Mouse (Mus musculus) CH12.LX (cell line): ENCODE data around the gene Bst2. TPM values are rescaled to one million over a fixed set of nuclear protein-coding genes. Genes with fewer than 3 reads are reported as not detected.

Source experiments
- DNase-seq: peaks from one replicate; pipeline ENCODE4 v3.0.0-alpha.2; 2013; ENCODE audit errors: extremely low read depth
- H3K27ac ChIP-seq: 2 replicates; pipeline ENCODE4 v1.5.1; 2012; ENCODE audit warnings: low read depth, mild to moderate bottlenecking, control low read depth, moderate library complexity; ENCODE audit not compliant: insufficient read depth
- H3K27me3 ChIP-seq: replicated peaks from 2 replicates; pipeline ENCODE3; 2012; ENCODE audit warnings: inconsistent platforms
- H3K36me3 ChIP-seq, 2 experiments: replicated peaks in 1 of 2; 2 replicates each; pipeline versions ENCODE3 to v1.6.1; 2012; ENCODE audit warnings: inconsistent platforms in 1 of 2, low read length in 1 of 2, mild to moderate bottlenecking in 1 of 2, mixed read lengths in 1 of 2, moderate library complexity in 1 of 2; ENCODE audit not compliant: control insufficient read depth in 1 of 2, insufficient read depth in 1 of 2
- H3K4me1 ChIP-seq, 2 experiments: 2 replicates each; pipeline ENCODE4 v1.6.1; 2012; ENCODE audit warnings: inconsistent platforms in 1 of 2, moderate library complexity in 1 of 2; ENCODE audit not compliant: insufficient read depth in 2 of 2, control insufficient read depth in 1 of 2
- H3K4me2 ChIP-seq: 2 replicates; pipeline ENCODE4 v1.6.1; 2012; ENCODE audit warnings: low read depth, mild to moderate bottlenecking, control low read depth; ENCODE audit not compliant: poor library complexity, insufficient read depth, severe bottlenecking
- H3K4me3 ChIP-seq, 3 experiments: fragments of 150-350 bp in 1 of 3; sonication (generic) in 1 of 3; replicated peaks in 1 of 3; 2 replicates each; pipeline versions ENCODE3 to v1.5.1; 2011 to 2012; ENCODE audit warnings: low read depth in 2 of 3, low read length in 2 of 3, mild to moderate bottlenecking in 2 of 3, moderate library complexity in 2 of 3, control low read depth in 1 of 3, improper control_type of control experiment in 1 of 3, inconsistent platforms in 1 of 3, mixed read lengths in 1 of 3; ENCODE audit not compliant: poor library complexity in 1 of 3
- H3K79me2 ChIP-seq: replicated peaks from 2 replicates; pipeline ENCODE4 v1.6.1; 2012; ENCODE audit warnings: mild to moderate bottlenecking, moderate library complexity; ENCODE audit not compliant: control insufficient read depth, poor library complexity, insufficient read depth, severe bottlenecking; ENCODE audit errors: extremely low read depth
- H3K9ac ChIP-seq: 2 replicates; pipeline ENCODE4 v1.6.1; 2012; ENCODE audit warnings: low read depth, mild to moderate bottlenecking, control low read depth, moderate library complexity; ENCODE audit not compliant: insufficient read depth
- H3K9me3 ChIP-seq: replicated peaks from 2 replicates; pipeline ENCODE3; 2012; ENCODE audit warnings: low read length, inconsistent platforms, mixed read lengths
- BHLHE40 ChIP-seq: IDR thresholded peaks from 2 replicates; pipeline ENCODE4 v1.6.1; 2011; ENCODE audit warnings: mild to moderate bottlenecking, low read depth, low read length, improper control_type of control experiment
- CHD1 ChIP-seq: IDR thresholded peaks from 2 replicates; pipeline ENCODE4 v1.6.1; 2012; ENCODE audit warnings: low read depth, low read length, improper control_type of control experiment, inconsistent platforms
- CHD2 ChIP-seq: IDR thresholded peaks from 2 replicates; pipeline ENCODE4 v1.6.1; 2011; ENCODE audit warnings: low read length, improper control_type of control experiment
- CTCF ChIP-seq, 2 experiments: IDR thresholded peaks in 1 of 2; conservative IDR thresholded peaks in 1 of 2; 2 replicates each; pipeline ENCODE4 v1.5.1; 2011 to 2012; ENCODE audit warnings: low read depth in 2 of 2, low read length in 2 of 2, improper control_type of control experiment in 1 of 2, inconsistent platforms in 1 of 2, mild to moderate bottlenecking in 1 of 2, moderate library complexity in 1 of 2
- ELF1 ChIP-seq: IDR thresholded peaks from 2 replicates; pipeline ENCODE4 v1.6.1; 2014; ENCODE audit warnings: low read depth, mild to moderate bottlenecking, inconsistent platforms, low read length, improper control_type of control experiment
- EP300 ChIP-seq: IDR thresholded peaks from 2 replicates; pipeline ENCODE4 v1.6.1; 2011; ENCODE audit warnings: low read length, improper control_type of control experiment
- ETS1 ChIP-seq: conservative IDR thresholded peaks from 2 replicates; pipeline ENCODE4 v1.6.1; 2012; ENCODE audit warnings: low read depth, mild to moderate bottlenecking, inconsistent platforms, low read length, improper control_type of control experiment, moderate library complexity
- GABPA ChIP-seq: IDR thresholded peaks from 2 replicates; pipeline ENCODE4 v1.6.1; 2012; ENCODE audit warnings: low read depth, low read length, improper control_type of control experiment, inconsistent platforms; ENCODE audit not compliant: insufficient replicate concordance
- HCFC1 ChIP-seq: IDR thresholded peaks from 2 replicates; pipeline ENCODE4 v1.6.1; 2012; ENCODE audit warnings: low read depth, mild to moderate bottlenecking, inconsistent platforms, low read length, improper control_type of control experiment
- IRF4 ChIP-seq: IDR thresholded peaks from 2 replicates; pipeline ENCODE4 v1.6.1; 2014; ENCODE audit warnings: low read depth, mild to moderate bottlenecking, inconsistent platforms, low read length, improper control_type of control experiment
- JUN ChIP-seq: IDR thresholded peaks from 2 replicates; pipeline ENCODE4 v1.6.1; 2011; ENCODE audit warnings: low read depth, mild to moderate bottlenecking, low read length, improper control_type of control experiment, moderate library complexity; ENCODE audit not compliant: insufficient read depth
- JUND ChIP-seq: conservative IDR thresholded peaks from 2 replicates; pipeline ENCODE4 v1.6.1; 2011; ENCODE audit warnings: low read depth, low read length, improper control_type of control experiment
- KAT2A ChIP-seq: IDR thresholded peaks from 2 replicates; pipeline ENCODE4 v1.6.1; 2012; ENCODE audit warnings: low read length, improper control_type of control experiment, inconsistent platforms; ENCODE audit not compliant: insufficient replicate concordance
- MAFK ChIP-seq: IDR thresholded peaks from 2 replicates; pipeline ENCODE4 v1.6.1; 2011; ENCODE audit warnings: low read length, improper control_type of control experiment; ENCODE audit not compliant: insufficient replicate concordance
- MAX ChIP-seq: IDR thresholded peaks from 2 replicates; pipeline ENCODE4 v1.6.1; 2011; ENCODE audit warnings: low read length, improper control_type of control experiment
- MAZ ChIP-seq: IDR thresholded peaks from 2 replicates; pipeline ENCODE4 v1.6.1; 2012; ENCODE audit warnings: low read depth, mild to moderate bottlenecking, inconsistent platforms, low read length, improper control_type of control experiment, moderate library complexity
- MEF2A ChIP-seq: IDR thresholded peaks from 2 replicates; pipeline ENCODE4 v1.6.1; 2014; ENCODE audit warnings: low read depth, mild to moderate bottlenecking, inconsistent platforms, low read length, improper control_type of control experiment, borderline replicate concordance
- MXI1 ChIP-seq: IDR thresholded peaks from 2 replicates; pipeline ENCODE4 v1.6.1; 2011; ENCODE audit warnings: mild to moderate bottlenecking, low read depth, low read length, improper control_type of control experiment
- NELFE ChIP-seq: IDR thresholded peaks from 2 replicates; pipeline ENCODE4 v1.6.1; 2011; ENCODE audit warnings: low read depth, low read length, improper control_type of control experiment
- NRF1 ChIP-seq: IDR thresholded peaks from 2 replicates; pipeline ENCODE4 v1.6.1; 2014; ENCODE audit warnings: low read depth, mild to moderate bottlenecking, inconsistent platforms, low read length, improper control_type of control experiment, moderate library complexity
- PAX5 ChIP-seq: IDR thresholded peaks from 2 replicates; pipeline ENCODE4 v1.6.1; 2012; ENCODE audit warnings: low read length, inconsistent platforms, mixed read lengths
- POLR2A ChIP-seq: IDR thresholded peaks from 2 replicates; pipeline ENCODE4 v1.6.1; 2011; ENCODE audit warnings: low read depth, mild to moderate bottlenecking, improper control_type of control experiment, low read length
- POLR2AphosphoS2 ChIP-seq: IDR thresholded peaks from 2 replicates; pipeline ENCODE4 v1.6.1; 2011; ENCODE audit warnings: low read depth, low read length, improper control_type of control experiment
- RAD21 ChIP-seq: IDR thresholded peaks from 2 replicates; pipeline ENCODE4 v1.6.1; 2011; ENCODE audit warnings: low read depth, mild to moderate bottlenecking, low read length, improper control_type of control experiment, moderate library complexity
- RCOR1 ChIP-seq: conservative IDR thresholded peaks from 2 replicates; pipeline ENCODE4 v1.6.1; 2012; ENCODE audit warnings: low read depth, mild to moderate bottlenecking, inconsistent platforms, low read length, improper control_type of control experiment
- SIN3A ChIP-seq: IDR thresholded peaks from 2 replicates; pipeline ENCODE4 v1.6.1; 2012; ENCODE audit warnings: low read length, improper control_type of control experiment, inconsistent platforms
- SMC3 ChIP-seq: IDR thresholded peaks from 2 replicates; pipeline ENCODE4 v1.6.1; 2011; ENCODE audit warnings: low read depth, low read length, improper control_type of control experiment
- TBP ChIP-seq: conservative IDR thresholded peaks from 2 replicates; pipeline ENCODE4 v1.6.1; 2011; ENCODE audit warnings: low read depth, low read length, improper control_type of control experiment
- TCF12 ChIP-seq: IDR thresholded peaks from 2 replicates; pipeline ENCODE4 v1.6.1; 2014; ENCODE audit warnings: low read depth, mild to moderate bottlenecking, inconsistent platforms, low read length, improper control_type of control experiment
- USF2 ChIP-seq: conservative IDR thresholded peaks from 2 replicates; pipeline ENCODE4 v1.6.1; 2011; ENCODE audit warnings: low read depth, low read length, improper control_type of control experiment
- ZC3H11A ChIP-seq: IDR thresholded peaks from 2 replicates; pipeline ENCODE4 v1.6.1; 2012; ENCODE audit warnings: low read depth, mild to moderate bottlenecking, inconsistent platforms, low read length, improper control_type of control experiment
- ZNF384 ChIP-seq: IDR thresholded peaks from 2 replicates; pipeline ENCODE4 v1.6.1; 2012; ENCODE audit warnings: low read depth, low read length, improper control_type of control experiment, inconsistent platforms
- dilution Hi-C: fragments of 300-500 bp; cut with MboI; formaldehyde crosslinking; loops from 2 replicates; pipeline ENCODE4 v1.14.3; 2020; ENCODE audit warnings: low sequenced_read_pairs; ENCODE audit not compliant: extremely low pct_unique_long_range_greater_than_20kb, extremely low pct_ligation_motif_present
- in situ Hi-C: fragments of 300-500 bp; cut with MboI; formaldehyde crosslinking; loops from 3 replicates; pipeline ENCODE4 v1.14.3; 2019; ENCODE audit warnings: low sequenced_read_pairs, low pct_ligation_motif_present, low pct_unique_long_range_greater_than_20kb, mixed read lengths
- polyA plus RNA-seq: library from polyadenylated mRNA; unstranded; fragments of >175 nt; gene quantifications from 2 replicates; pipeline ENCODE4 v1.2.1, GENCODE M21; 2012; ENCODE audit warnings: low read depth; ENCODE audit not compliant: insufficient read length
- total RNA-seq, 2 experiments: library from RNA; depleted of rRNA; stranded (reverse); fragments of 300-350 nt in 1 of 2; fragments of >200 nt in 1 of 2; gene quantifications; 2 replicates each; pipeline ENCODE4 v1.2.3; 2012 to 2014

The Bst2 gene
- total and polyA plus RNA-seq, 3 experiments, result 214 to 424 (median 304) TPM

GRCm38 (mm10) chr8:71495811-71496210 is 41.4 kb downstream of the Bst2 start:
- H3K27ac ChIP-seq, result no peak overlapping the region
- H3K4me3 ChIP-seq, result no peak overlapping the region
- no peaks in the 10 kb centered on the region for H3K79me2 ChIP-seq
- H3K9ac ChIP-seq, result no peak overlapping the region
- TF ChIP-seq JUND (no peak), TCF12 (no peak), POLR2AphosphoS2 (no peak), ELF1 (no peak), PAX5 (no peak), CHD2 (no peak), JUN (no peak), SIN3A (no peak), MEF2A (no peak), ZNF384 (no peak), USF2 (no peak), RCOR1 (no peak), NELFE (no peak), ZC3H11A (no peak), MAFK (no peak)
- H3K4me2 ChIP-seq, result no peak overlapping the region
- in situ Hi-C loops (no loop called here), dilution Hi-C loops (no loop called here)
- DNase-seq, result no peak
- H3K36me3 ChIP-seq, result peaks cover 23 to 71% of the 10 kb centered on the region in 2 experiments
- no peaks in the 10 kb centered on the region for H3K27me3 ChIP-seq
- no peaks in the 10 kb centered on the region for H3K9me3 ChIP-seq
- peaks cover 0 to 14% of the 10 kb centered on the region in 2 experiments; a peak in 2 of 4 replicates for H3K4me1 ChIP-seq

- Histone ChIP-seq H3K79me2 (no peaks in the 10 kb centered on the region), H3K4me3 (no peak overlapping the region), H3K4me1 (peaks cover 0 to 17% of the 10 kb centered on the region in 2 experiments; a peak in 2 of 4 replicates), H3K9me3 (no peaks in the 10 kb centered on the region), H3K27me3 (no peaks in the 10 kb centered on the region), H3K27ac (no peak overlapping the region), H3K9ac (no peak overlapping the region), H3K4me2 (no peak overlapping the region), H3K36me3 (peaks cover 27 to 79% of the 10 kb centered on the region in 2 experiments)
- in situ Hi-C loops, result no loop called here
- DNase-seq, result peak; percentile 84
- dilution Hi-C loops, result no loop called here
- TF ChIP-seq TCF12, result no peak
- no peak for TF ChIP-seq SIN3A
- TF ChIP-seq TBP, result no peak
- TF ChIP-seq USF2, result no peak
- TF ChIP-seq POLR2AphosphoS2, result no peak
- peak; percentile 4; the same call in 1 of the 2 replicates for TF ChIP-seq ZC3H11A
- no peak for TF ChIP-seq POLR2A
- peak; percentile 85 for TF ChIP-seq SMC3
- TF ChIP-seq NELFE, result no peak
- no peak for TF ChIP-seq CHD1
- no peak for TF ChIP-seq JUN
- TF ChIP-seq PAX5, result no peak
- TF ChIP-seq KAT2A, result no peak
- TF ChIP-seq JUND, result no peak
- TF ChIP-seq RAD21, result peak; percentile 76
- no peak for TF ChIP-seq IRF4
- TF ChIP-seq MEF2A, result no peak
- TF ChIP-seq MAZ, result no peak
- TF ChIP-seq MAX, result no peak
- no peak for TF ChIP-seq HCFC1
- TF ChIP-seq ETS1, result no peak
- TF ChIP-seq MXI1, result no peak
- peak; percentile 30 to 81; a peak in 2 of 4 replicates for TF ChIP-seq CTCF (conservative IDR thresholded peaks at IDR 0.05 in 1 of 2, IDR thresholded peaks at IDR 0.05 in 1 of 2; ENCODE audit: low read depth in 2 of 2, low read length in 2 of 2)
- no peak for TF ChIP-seq MAFK
- TF ChIP-seq GABPA, result no peak
- no peak for TF ChIP-seq BHLHE40
- no peak for TF ChIP-seq NRF1
- TF ChIP-seq EP300, result no peak
Observed at GRCm38 (mm10) chr8:71495039-71495438, 42.2 kb downstream of the Bst2 start.
